Mouse (Mus musculus) stomach, postnatal 0 days (tissue): ENCODE measurements around the gene Morn2.

Experiments used
- CTCF ChIP-seq: IDR thresholded peaks from 2 replicates; pipeline ENCODE4 v1.5.1; 2016; ENCODE audit warnings: antibody characterized with exemption, low read depth, mild to moderate bottlenecking, moderate library complexity
- EP300 ChIP-seq: optimal IDR thresholded peaks from 2 replicates; pipeline ENCODE3; 2016; ENCODE audit warnings: antibody characterized with exemption

GRCm38 (mm10) chr17:80267065-80267464, 22.9 kb upstream of the Morn2 start:
- TF ChIP-seq EP300 (no peak), CTCF (no peak)
